Mouse (Mus musculus) adrenal gland, postnatal 14 days (tissue): ENCODE results near the gene Tmem198. TPM values are rescaled to one million over a fixed set of nuclear protein-coding genes. Genes with fewer than 3 reads are reported as not detected.
A peak's percentile ranks its signal among the peaks of the same experiment; 100 is the strongest.

Experiments used
- DNase-seq: peaks from one replicate; pipeline ENCODE4 v3.0.0; 2021; ENCODE audit warnings: mixed read lengths
- total RNA-seq: library from RNA; stranded (reverse); gene quantifications from 2 replicates; pipeline ENCODE4 v1.2.3, GENCODE M21; 2021

Gene Tmem198
- total RNA-seq, 1 experiment from 2014 or later: 2.9 TPM

GRCm38 (mm10) chr1:75455433-75455832 lies 23.9 kb upstream of the Tmem198 start:
- no peak for DNase-seq

- DNase-seq: no peak
These were observed 23.4 kb upstream of the Tmem198 start for GRCm38 (mm10) chr1:75455948-75456347.

GRCm38 (mm10) chr1:75456746-75457564 lies 22.4 kb upstream of the Tmem198 start:
- no peak for DNase-seq

- no peak for DNase-seq
These were observed 21.7 kb upstream of the Tmem198 start for GRCm38 (mm10) chr1:75457710-75458024.

GRCm38 (mm10) chr1:75458025-75458788 lies 21.1 kb upstream of the Tmem198 start:
- peak; percentile 63 for DNase-seq

GRCm38 (mm10) chr1:75458789-75459684 lies 20.3 kb upstream of the Tmem198 start:
- no peak for DNase-seq

GRCm38 (mm10) chr1:75460297-75460696 lies 19.0 kb upstream of the Tmem198 start:
- DNase-seq: no peak

- no peak for DNase-seq
These were observed 16.7 kb upstream of the Tmem198 start for GRCm38 (mm10) chr1:75462636-75463035.

GRCm38 (mm10) chr1:75463652-75464204 lies 15.6 kb upstream of the Tmem198 start:
- DNase-seq: no peak

GRCm38 (mm10) chr1:75467215-75467927 lies 12.0 kb upstream of the Tmem198 start:
- DNase-seq: peak; percentile 90

GRCm38 (mm10) chr1:75469287-75469825 lies 10.0 kb upstream of the Tmem198 start:
- DNase-seq: peak; percentile 76

GRCm38 (mm10) chr1:75476441-75476840 lies 2.9 kb upstream of the Tmem198 start:
- no peak for DNase-seq

GRCm38 (mm10) chr1:75477264-75477965 lies 1.9 kb upstream of the Tmem198 start:
- DNase-seq: peak; percentile 91

- no peak for DNase-seq
These were observed 1.4 kb upstream of the Tmem198 start for GRCm38 (mm10) chr1:75477966-75478290.

GRCm38 (mm10) chr1:75478497-75478896 lies 835 bp upstream of the Tmem198 start:
- peak; percentile 73 for DNase-seq

- DNase-seq: no peak
These were observed 280 bp downstream of the Tmem198 start for GRCm38 (mm10) chr1:75479635-75479989.

GRCm38 (mm10) chr1:75480036-75480435 lies 704 bp downstream of the Tmem198 start:
- no peak for DNase-seq

- no peak for DNase-seq
These were observed 1.4 kb downstream of the Tmem198 start for GRCm38 (mm10) chr1:75480735-75481134.

- no peak for DNase-seq
These were observed 7.2 kb downstream of the Tmem198 start for GRCm38 (mm10) chr1:75486561-75486960.

- DNase-seq: peak; percentile 51
These were observed 7.7 kb downstream of the Tmem198 start for GRCm38 (mm10) chr1:75487040-75487404.
